Mouse (Mus musculus) brain, embryonic 14.5 days (tissue): Measurements from ENCODE around the gene Alg5. TPM values are rescaled to one million over a fixed set of nuclear protein-coding genes. Genes with fewer than 3 reads are reported as not detected.
"Not testable (repeated sequence)": the region's sequence is repeated elsewhere in the genome, so short reads cannot be mapped to it uniquely, and the experiment has no call there.

Experiments used
- DNase-seq: peaks from one replicate; pipeline ENCODE4 v3.0.0-alpha.2; 2011; ENCODE audit warnings: low read depth
- CTCF ChIP-seq: fragments of 200-500 bp; IDR thresholded peaks from 2 replicates; pipeline ENCODE4 v1.5.1; 2012; ENCODE audit warnings: inconsistent platforms, mild to moderate bottlenecking, moderate library complexity, borderline replicate concordance; ENCODE audit not compliant: insufficient read depth, insufficient read length; ENCODE audit errors: extremely low read depth
- POLR2A ChIP-seq: fragments of 200-500 bp; IDR thresholded peaks from 2 replicates; pipeline ENCODE4 v1.6.1; 2012; ENCODE audit warnings: mild to moderate bottlenecking, inconsistent platforms, borderline replicate concordance; ENCODE audit not compliant: poor library complexity, insufficient read depth, insufficient read length, severe bottlenecking; ENCODE audit errors: extremely low read depth
- polyA plus RNA-seq: library from polyadenylated mRNA; depleted of rRNA; stranded (reverse); fragments of >200 nt; gene quantifications from 2 replicates; pipeline ENCODE4 v1.2.3, GENCODE M21; 2012

The Alg5 gene
- polyA plus RNA-seq, 1 experiment, result 27.5 TPM

DNA sequence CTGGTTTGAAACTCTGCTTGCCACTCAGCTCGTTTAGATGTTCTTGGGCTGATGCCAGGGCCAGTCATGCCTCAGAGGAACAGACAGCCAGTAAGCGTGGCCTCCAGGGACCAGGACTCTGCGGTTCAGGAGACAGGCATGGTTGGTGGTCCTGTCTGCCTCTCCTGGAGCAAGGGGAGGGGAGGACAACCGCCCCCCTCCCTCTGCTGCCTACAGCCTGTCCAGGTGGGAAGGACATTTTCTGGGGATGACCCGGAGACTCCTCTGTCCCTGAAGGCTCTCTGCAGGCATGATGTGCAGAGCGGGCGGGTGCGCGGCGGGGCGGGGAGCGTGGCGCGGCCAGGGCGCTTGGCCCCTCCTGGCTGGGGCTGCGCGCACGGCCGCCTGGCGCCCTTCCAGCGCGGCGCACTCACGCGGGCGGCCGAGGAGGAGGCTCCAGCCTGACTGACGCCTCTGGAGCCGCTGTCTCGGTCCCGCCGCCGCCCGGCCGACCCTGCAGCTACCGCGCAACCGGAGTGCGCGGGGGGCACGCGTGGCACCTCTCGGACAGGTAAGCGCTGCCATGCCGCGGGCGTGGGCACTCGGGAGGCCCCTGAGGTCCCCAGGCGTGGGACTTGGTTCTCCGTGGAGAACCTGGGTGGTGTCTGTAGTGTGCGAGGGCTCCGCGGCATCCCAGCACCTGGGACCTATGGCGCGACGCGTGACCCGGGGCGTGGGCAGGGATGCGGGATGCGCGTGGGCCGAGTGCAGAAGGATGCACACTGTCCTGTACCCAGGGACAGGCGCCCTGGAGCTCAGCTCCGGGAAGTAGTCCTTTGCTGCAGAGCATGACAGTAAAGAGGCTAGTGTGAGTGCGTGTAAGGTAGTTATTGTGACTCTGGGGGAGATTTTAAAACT lies 20.1 kb downstream of the Alg5 start, which contains the start of gene Smad9:
Smad9 (plus strand) TSS at position 438 of the 897 bp plus-strand sequence.
- TF ChIP-seq POLR2A (no peak), CTCF (no peak)
- DNase-seq, result peak; percentile 75

DNA sequence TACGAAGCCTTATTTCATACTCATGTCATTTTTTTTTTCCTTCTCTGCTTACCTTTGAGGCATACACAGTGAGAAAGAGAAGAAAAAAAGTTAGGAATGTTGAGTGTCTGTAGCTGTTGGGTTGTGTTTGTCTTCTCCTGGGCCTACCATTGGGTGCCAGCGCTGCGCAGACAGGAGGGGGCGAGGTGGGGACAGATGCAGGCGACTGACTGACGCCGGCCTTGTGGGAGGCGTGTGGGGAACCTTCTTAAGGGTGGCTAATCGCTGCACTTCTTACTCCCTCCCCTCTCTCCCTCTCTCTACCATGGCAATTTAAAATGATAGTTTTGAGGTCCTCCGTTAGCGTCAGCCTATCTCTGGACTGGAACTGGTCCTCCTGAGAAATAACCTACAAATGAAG lies 20.7 kb downstream of the Alg5 start:
- peak; percentile 56 for DNase-seq
- TF ChIP-seq POLR2A, result no peak
- no peak for TF ChIP-seq CTCF

DNA sequence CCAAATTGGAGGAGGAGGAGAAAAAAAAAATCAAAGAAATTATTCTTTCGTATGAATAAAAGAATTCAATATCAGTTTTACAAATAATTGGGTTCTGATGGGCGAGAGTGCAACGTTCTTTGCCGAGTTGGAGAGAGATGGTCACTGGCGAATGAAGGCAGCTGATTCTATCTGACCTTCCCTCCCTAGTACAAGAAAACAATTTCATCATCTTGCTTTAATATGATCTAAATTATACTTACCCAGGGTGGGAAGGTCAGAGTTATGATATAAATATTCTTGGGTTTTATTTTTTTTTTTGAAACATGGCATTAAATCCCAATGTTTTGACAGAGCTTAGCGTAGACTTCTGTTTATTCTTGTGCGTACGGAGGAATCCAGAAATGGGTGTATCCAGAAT lies 22.1 kb downstream of the Alg5 start:
- no peak for DNase-seq
- TF ChIP-seq POLR2A, result no peak
- TF ChIP-seq CTCF, result no peak

DNA sequence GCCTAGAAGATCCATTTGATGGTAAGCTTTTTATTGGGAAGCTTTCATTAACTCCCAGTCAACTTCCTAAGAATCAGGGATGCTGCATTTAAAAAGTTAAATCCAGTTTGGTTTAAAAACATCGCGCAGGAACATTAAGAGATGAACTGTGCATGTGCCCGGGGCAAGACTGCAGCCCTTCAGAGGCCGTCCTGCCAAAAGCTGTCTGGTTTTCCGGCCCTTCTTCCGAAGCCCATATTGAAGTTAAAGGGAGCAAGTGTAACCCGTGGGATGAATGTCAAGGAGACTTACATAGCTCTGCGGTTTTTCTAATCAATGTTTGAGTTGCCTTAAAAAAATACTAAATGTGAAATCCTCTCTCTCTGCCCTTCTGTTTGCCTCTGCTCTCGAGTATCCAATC lies 23.9 kb downstream of the Alg5 start:
- no peak for DNase-seq
- no peak for TF ChIP-seq POLR2A
- TF ChIP-seq CTCF, result no peak

DNA sequence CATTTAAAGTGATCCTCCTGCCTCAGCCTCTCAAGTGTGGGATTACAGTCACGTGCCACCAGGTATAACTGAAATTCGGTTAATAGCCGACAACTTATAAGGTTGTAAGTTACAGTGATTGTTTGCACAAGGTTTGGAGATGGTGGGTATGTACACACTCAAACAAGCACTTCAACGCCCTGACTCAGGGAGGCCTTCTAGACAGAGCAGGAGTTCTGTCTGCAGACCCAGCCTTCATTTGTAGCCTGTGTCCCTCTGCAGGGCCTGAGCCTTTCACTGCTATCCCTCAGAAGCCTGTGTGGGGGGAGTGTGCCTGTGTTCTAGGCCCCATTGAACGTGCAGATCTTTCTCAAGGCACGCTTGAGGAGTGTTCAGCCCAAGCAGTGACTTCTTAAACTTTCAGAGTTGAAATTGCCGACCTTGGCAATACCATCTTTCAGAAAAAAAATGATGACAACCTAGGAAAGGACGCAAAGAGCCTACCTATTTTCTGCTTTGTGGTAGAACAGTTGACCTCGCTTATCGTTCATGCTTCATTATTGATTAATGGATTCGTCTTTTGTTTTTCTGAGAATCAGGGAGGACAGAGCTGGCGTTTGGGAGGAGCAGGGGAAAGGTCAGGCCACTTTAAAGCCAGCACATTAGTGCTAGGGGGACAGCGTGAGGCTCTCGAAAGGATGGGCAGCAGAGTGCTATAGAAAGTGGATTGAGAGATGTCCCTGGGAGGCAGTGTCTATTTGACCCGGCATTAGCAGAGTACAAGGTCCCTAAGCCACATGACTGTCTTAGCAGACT lies 25.2 kb downstream of the Alg5 start:
- no peak for DNase-seq
- TF ChIP-seq CTCF (no peak), POLR2A (no peak)

DNA sequence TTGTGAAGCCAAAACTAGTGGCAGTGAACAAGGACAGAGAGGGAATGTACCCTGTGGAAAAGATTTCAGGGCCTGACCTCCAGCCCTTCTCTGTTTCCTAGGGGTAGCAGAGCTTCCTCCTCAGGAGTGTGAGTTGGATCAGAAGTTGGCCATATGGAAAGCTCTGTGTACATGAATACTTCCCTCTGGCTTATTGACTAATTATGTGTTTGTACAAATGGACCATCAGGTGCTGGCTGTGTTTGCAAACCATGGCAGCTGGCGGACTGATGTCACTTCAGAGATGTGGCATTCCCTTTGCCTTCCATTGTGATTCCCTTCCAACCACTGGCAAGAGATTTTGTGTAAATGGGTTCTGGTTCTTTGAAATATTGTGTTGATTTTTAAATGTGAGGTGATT lies 25.9 kb downstream of the Alg5 start:
- TF ChIP-seq CTCF, result no peak
- no peak for TF ChIP-seq POLR2A
- DNase-seq, result peak; percentile 59

DNA sequence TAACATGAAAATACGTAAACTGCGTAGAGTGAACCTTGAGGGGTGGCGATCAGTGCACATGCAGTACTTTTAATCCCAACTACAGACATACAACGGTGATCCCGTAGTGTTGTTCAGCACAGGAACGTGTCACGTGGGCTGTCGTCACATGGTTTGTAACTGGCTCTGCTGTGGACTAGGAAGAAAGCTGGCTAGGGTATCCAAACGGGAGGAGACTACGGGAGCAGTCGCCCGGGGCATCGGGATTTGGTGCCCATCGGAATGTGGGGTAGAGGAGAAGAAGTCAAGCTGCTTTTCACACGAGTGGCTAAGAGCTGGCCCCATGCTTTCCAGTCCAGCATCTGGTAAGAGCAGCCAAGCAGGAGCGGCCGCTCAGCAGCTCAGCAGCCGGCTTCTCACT lies 29.1 kb downstream of the Alg5 start:
- peak; percentile 65 for DNase-seq
- TF ChIP-seq POLR2A (no peak), CTCF (no peak)

DNA sequence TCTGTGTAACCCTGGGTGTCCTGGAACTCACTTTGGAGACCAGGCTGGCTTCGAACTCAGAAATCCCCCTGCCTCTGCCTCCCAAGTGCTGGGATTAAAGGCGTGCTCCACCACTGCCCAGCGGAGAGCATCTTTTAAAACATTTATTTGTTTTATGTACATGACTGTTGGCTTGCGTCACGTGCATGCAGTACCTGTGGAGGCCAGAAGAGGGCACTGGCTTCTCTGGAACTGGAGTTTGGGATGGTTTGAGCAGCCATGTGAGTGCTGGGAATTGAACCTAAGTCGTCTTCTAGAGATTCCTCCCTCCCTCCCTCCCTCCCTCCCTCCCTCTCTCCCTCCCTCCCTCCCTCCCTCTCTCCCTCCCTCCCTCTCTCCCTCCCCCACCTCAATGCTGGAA lies 30.2 kb downstream of the Alg5 start:
- DNase-seq, result not testable (repeated sequence)

DNA sequence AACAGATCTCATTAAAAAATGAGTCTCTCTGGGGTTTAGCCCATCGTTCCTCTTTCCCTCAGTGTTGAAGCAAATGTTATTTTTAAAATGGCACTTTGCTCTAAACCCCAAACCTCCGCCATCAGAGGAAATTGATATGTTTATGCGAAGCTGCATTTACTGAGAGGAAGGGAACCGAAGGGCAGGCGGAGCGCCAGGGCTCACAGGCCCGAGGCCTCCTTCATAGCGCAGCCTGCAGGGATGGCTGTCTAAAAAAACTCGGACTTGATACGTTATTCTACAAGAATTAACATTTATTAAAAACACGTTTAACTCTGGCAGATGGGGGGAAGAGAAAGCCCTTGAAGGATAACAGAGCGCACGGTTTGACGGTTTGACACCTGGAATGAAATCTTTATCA lies 30.7 kb downstream of the Alg5 start:
- no peak for DNase-seq
- TF ChIP-seq POLR2A (no peak), CTCF (no peak)

More for the DNA sequence above, 30.2 kb downstream of the Alg5 start:
- TF ChIP-seq CTCF, result peak; percentile 33; the same call in 1 of the 2 replicates

DNA sequence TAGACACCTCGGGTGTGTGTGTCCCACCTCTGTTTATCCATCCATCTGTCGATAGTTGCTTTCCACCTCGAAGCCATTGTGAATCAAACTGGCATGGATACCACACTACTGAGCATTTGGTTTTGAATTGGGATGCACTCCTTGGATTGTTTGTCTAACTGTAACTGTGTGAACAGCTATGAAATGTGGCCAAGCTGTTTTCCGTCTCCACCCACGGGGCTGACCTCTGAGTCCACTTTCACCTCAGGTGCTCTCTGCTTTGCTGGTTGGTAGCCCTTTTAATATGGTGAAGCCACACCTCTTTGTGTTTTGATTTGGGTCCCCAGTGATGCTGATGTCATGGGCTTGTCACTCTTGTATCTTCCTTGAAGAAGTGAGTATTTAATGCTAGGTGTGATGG lies 31.5 kb downstream of the Alg5 start:
- no peak for TF ChIP-seq CTCF
- no peak for TF ChIP-seq POLR2A
- no peak for DNase-seq

DNA sequence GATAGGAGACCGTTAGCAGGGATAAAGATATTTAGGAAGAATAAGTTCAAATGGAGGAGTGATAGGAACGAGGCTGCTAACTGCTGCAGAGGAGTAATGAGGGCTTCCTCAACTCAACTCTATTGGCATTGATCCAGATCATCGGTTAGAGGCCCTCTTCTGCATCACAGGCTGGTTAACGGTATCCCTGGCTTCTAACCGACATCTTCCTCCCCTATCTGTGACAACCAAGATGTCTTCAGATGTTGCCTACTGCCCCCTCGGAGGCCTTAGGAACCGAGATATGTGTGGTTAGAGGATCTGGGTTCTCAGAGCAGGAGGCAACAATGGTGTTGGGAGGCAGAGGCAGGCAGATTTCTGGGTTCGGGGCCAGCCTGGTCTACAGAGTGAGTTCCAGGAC lies 33.3 kb downstream of the Alg5 start:
- TF ChIP-seq POLR2A (no peak), CTCF (no peak)
- no peak for DNase-seq
